Mouse (Mus musculus): Measurements from ENCODE around the gene Ccdc153.

Ccdc153 gene

DNA sequence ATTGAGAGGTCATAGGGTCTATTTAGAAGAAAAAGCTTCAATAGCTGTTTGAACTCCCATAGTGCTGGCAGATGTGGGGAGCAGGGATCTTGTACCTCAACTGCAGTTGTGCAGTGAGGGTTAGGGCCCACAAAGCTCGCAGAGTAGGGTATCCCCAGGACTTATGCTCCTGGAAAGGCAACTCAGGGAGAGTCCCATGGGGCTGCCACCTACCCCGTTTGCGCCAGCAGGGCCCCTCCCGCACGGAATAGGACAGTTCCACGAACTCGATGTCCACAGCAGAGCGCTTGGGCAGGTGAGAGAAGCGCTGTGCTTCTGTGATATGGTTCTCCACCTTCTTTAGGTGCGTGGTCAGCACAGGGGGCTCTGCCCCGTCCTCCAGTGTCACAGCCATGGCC lies 46.5 kb downstream of the Ccdc153 start:
- peak; percentile 40 to 77 for DNase-seq (ENCODE audit: low spot score in 2 of 2)

DNA sequence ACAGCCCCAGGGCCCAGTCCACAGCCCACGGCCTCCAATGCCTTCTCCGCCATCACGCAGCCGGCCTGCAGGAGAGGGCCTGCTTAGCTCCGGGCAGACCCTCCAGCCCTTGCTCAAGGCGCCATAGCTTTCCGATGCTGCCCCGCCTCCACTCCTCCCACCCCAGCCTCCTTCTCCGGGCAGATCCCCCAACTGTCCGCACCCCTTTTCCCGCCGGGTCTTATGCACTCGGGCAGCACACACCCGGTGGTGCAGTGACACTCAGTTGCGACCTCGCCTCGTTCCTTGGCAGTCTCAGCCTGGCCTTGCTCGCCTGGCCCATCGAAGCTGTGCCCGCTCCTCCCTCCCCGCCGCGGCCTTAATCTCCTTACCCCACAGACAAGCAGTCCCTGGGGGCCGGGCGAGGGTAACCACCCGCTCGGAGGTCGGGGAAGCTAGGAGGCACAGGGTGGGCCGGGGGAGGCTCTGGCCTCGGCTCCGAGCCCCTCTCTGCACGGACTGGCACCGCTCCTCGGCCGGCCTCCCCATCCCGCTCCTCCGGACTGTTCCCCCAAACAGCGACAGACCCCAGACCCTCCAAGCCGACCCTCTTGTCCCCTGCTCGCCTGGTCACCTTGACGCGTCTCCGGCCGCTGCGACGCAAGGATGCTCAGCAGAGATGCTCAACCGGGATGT lies 47.1 kb downstream of the Ccdc153 start:
- DNase-seq (ENCODE audit: low spot score in 2 of 2) = peak; percentile 60 to 81

DNA sequence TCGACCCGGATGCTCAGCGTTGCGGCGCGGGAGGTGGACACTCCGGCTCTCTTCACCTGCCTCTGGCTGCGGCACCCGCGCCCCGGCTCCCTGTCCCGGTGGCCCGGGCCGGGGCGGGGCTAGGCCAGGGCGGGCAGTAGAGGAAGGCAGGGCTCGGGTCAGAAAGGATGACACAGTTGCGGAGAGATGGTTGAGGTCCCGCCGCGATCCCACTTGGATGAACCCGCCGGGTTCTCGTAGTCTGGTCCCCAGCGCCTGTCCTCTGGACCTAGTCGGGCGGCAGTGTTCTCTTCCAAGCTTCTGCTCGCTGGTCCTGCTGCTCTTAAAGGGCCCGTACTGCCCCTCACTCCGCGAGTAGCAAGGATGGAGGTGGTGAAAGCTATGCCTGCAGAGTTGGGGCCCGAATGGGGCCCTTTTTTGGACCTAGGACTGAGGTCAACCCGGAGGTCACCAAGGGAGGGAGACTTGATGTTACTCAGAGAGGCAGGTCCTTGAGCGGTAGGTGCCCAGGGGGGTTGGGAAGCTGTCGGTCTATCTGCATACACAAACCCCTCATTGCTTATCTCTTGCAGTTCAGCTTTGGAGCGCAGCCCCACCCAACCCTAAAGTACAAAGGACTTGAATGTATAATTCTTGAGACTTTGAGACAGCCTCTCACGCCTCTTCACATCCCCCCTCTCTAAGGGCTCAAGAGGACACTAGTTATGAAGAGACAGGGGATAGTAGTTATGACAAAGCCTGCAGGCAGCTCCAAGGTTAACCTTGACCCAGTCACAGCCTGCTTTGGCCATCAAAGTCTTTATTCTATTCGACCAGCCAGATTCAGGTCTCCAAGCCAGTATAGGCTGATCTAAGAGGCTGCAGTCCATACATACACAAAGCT lies 47.8 kb downstream of the Ccdc153 start, which contains the start of gene Abcg4:
TSS of gene Abcg4 (minus strand) at position 540 of the 883 bp plus-strand sequence.
- DNase-seq (ENCODE audit: low spot score in 2 of 2) = peak; percentile 75 to 86

DNA sequence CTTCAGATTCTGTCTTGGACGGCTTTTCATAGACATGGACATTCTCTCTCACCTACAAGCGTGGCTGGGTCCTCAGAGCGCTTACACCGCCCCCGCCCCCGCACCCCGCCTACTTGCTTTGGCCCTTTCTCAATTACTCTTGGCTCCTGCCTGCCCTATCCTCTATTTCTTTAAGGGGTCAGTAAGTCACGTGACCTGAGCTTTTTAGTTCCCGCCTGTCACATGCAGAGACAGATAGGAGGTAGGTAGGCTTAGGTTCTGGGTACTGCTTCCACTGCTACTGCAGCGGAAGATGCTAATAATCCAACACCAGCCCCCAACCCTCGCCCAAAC lies 48.4 kb downstream of the Ccdc153 start:
- DNase-seq (ENCODE audit: low spot score in 2 of 2) = no peak

DNA sequence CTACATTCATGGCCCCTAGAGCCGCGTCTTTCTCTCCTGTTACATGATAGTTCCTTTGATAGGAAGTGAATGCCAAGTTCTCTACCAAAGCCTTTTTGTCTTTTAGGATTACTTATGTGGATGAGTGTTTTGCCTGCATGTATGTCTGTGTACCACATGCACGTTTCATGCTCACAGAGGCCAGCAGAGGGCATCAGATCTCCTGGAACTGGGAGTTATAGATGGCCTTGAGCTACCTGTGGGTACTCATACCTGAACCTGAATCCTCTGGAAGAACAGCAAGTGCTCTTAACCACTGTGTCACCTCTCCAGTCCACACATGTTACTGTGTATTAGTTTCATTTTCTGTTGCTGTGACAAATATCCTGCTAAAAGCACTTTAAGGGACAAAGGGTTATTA lies 52.0 kb downstream of the Ccdc153 start:
- peak in 1 of 2 experiments; percentile 63 for DNase-seq (ENCODE audit: low spot score in 2 of 2)

Measured in spleen, postnatal 4 days (tissue).